Mouse (Mus musculus) monocyte, adult 2 months (primary cell): Measurements from ENCODE around the gene Trhr2.
A peak's percentile ranks its signal among the peaks of the same experiment; 100 is the strongest.

Experiments used
- DNase-seq, 2 experiments: peaks; one replicate each; pipeline ENCODE4 v3.0.0; 2022; ENCODE audit warnings: low spot score in 2 of 2, low read depth in 1 of 2

Gene Trhr2

DNA sequence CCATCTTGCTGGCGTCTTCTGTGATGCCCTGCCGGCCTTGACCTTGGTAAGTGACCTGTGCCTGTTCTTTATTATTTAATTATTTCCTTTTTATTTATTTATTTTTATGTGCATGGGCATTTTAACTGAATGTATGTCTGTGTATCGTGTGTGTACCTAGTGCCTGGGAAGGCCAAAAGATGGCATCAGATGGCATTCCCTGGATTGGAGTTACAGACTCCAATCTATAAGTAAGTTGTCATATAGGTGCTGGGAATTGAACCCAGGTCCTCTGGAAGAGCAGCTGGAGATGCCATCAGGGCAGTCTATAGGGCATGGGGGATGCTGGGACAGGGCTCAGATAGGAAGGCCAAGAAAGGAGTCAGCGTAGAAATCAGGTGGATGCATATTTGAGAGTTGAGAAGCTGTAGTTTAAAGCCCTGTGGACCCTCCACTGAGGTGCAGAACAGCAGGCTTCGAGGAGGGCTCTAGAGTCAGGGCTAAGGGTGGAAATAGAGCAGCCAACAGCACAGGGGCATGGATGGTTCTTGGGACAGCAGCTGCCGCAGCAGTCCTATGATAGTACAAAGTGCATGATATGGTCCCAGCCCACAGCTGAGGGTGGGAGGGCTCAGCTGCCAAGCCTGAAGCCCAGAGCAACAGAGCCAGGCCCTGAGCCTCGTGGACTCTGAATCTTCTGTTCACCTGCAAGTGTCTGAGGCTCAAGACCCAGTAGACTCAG, at the start of gene Trhr2:
Gene Trhr2, minus strand, starts transcription at position 51 of the 721 bp plus-strand sequence.
- DNase-seq = no peak

DNA sequence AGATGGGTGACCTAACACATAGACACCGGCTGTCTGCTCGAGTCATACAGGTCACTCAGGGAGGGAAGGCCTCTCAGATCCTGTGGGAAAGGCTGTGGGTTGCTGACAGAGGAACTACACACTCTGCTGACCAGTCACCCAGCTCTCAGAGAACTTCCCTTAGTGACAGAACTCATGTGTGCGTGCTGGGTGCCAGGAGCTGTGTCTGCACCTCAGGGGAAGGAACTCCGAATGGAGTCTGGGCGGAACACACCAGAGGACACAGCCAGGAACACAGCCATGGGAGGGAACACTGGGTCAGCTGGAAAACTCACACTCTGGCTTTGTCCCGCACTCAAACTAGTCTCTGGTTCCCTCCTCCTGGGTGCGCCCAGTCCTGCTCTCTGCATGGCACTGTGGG, 47.1 kb upstream of the Trhr2 start:
- no peak for DNase-seq

DNA sequence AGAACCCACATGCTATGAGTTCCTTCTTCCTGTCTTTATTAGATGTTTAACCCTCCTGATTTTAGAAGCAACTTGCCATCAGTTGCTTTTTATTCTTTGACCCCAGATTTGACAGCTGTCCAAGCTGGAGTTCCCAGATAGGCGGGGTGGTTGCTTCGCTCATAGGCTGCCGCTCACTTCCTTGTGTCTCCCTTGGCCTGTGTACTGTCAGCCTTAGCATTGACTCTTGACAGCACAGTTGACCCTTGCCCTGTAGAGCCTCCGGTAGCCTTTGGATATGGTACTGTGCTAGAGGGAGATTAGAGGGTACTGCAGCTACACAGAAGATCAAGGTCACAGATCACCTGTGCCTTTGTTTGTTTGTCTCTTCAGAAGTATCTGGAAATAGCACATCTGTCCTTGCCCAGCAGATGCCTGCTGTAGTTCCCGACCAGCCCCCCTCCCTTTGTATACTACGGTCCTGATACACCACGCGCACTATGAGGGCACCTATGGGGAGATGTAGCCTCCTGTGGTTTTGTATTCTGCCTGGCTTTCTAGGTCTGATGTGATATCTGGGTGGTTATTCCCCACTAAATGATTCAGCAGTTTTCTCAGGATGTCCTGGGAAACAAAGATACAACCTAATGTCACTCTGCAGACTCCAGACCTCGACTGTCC, 44.7 kb upstream of the Trhr2 start:
- no peak for DNase-seq

DNA sequence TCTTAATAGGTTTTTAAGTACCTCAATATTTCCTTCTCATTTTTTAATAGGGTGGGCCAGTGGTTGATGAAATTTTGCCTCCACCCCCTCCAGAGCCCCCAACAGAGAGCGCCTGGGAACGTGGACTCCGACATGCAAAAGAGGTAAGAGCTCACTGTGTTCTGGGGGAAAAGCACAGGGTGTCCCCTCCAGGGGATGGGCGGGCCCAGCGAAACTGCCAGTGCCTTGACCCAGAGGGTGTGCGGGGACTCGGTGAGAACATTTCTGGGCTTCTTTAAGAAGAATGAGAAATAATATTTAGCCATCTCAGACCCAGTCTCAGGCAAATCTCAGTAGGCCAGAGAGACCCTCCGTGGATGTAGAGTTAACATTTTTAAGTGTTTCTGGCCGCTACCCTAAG, 37.6 kb upstream of the Trhr2 start:
- no peak for DNase-seq

DNA sequence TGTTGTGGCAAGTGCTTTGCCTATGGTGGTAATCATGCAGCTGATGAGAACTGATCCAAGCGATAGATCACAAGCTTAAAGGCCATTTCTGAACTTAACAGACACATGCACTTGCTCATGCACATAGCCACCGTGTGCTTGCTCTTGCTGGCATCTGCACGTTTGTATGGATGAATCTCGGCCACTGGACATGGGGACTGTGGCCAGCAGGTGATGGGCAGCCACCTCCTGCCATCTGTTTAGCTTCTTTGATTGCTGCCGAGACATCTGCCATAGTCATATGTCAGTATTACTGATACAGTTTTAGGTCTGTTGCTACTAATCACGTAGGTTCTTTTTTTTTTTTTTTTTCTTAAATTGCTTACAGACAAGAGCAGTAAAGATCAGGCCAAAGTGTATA, 34.7 kb upstream of the Trhr2 start:
- no peak for DNase-seq

DNA sequence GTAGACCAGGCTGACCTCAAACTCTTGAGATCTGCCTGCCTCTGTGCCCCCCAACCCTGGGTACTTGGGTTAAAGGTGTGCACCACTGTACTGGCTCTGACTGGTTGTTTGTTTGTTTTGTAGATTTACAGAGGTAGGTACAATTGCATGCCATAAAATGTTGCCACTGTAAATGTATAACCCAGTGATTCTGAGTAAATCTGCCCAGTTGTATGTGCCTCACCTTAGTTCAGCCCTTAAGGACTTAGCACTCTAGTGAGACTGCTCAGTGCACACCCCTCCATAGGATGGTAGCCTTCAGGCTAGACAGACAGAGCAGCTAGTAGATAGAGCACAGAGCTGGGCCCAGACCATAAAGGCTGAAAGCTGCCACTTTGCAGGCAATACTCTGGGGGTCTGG, 33.2 kb upstream of the Trhr2 start:
- no peak for DNase-seq

DNA sequence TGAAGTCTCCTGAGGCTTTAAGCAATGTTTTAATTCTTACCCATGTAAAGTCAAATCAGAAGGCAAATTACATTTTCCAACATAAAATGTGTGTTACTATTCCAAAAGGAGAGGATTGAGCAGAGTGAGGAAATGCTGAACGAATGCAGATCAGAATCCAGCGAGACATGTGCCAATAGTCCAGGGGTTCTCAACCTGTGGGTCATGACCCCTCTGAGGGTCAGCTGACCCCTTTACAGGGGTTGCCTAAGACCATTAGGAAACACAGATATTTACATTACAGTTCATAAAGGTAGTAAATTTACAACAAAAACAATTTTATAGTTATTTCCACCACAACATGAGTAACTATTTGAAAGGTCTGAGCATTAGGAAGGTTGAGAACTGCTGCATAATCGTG, 30.2 kb upstream of the Trhr2 start:
- DNase-seq = no peak

DNA sequence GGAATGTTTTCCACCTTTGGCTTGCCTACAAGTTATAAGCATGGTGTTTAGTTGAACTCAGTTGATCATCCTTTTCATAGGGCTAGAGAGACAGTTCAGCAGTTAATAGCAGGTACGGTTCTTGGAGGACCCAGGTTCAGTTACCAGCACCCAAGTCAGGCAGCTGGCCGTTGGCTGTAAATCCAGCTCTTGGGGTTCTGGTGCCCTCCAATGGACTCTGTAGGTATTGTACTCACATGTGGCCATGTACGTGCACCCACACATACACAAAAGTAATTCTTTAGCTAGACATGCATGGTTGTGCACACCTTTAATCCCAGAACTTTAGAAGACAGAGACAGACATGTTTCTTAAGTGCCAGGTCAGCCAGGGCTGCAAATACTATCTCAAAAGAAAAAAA, 28.8 kb upstream of the Trhr2 start:
- no peak for DNase-seq

DNA sequence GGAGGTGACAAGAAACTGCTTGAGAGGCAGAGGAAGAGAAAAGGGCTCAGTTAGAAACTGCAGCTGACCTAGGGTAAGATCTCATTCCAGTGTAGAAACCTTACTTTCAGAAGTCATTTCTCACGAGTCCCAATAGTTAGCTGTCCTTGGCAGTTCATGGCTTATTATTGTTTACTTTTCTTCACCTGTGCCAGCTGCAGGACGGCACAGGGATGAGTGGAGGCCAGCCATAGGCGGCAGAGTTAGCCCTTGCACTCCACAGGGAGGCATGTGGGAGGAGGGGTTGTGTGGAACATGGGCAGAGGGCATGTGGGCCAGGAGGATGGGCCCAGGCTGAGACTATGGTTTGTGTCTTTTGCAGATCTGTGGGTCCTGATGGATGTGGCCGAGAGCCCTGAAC, 22.5 kb upstream of the Trhr2 start:
- DNase-seq = no peak

DNA sequence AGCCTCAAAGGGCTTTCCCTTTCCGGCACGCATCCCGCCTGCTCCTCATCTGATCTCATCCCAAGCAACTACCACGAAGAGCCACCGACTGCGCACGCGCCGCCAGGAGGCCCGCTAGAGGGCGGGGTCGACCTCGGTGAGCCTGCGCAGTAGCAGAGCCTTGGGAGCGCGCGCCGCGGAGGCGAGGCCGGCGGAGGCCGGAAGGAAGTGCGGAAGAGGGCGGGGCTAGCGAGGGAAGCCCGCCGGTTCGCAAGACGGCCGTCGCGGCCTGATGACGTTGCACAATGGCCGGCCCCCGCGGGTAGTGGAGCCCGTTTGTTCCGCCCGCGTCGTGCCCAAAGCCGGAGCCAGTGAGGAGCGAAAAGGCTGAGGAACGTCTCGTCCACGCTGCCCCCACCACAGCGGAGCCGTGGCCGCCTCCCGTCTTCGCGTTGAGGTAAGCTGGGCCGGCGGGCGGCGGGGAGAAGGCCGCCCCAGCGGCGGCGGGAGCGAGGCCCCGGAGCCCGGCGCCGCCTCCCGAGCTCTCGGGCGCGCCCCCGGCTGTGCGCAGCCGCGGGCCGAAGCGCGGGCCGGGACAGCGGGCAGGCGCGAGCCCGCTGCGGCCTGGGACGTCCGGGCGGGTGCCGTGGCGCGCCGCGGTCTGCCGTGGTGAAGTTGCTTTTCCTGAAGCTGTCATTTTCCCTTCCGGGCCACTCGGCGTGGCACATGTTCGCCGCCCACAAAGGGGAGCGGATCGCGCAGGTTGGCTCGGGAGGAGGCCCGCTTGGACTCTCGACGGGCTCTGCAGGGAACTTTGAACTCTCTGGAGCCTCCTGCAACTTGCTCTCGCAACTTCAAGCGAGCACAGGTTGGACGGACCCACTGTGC, 16.1 kb upstream of the Trhr2 start, which contains the start of gene Zc3h18:
Gene Zc3h18, plus strand, starts transcription at position 245 of the 867 bp plus-strand sequence.
- DNase-seq = peak; percentile 97

DNA sequence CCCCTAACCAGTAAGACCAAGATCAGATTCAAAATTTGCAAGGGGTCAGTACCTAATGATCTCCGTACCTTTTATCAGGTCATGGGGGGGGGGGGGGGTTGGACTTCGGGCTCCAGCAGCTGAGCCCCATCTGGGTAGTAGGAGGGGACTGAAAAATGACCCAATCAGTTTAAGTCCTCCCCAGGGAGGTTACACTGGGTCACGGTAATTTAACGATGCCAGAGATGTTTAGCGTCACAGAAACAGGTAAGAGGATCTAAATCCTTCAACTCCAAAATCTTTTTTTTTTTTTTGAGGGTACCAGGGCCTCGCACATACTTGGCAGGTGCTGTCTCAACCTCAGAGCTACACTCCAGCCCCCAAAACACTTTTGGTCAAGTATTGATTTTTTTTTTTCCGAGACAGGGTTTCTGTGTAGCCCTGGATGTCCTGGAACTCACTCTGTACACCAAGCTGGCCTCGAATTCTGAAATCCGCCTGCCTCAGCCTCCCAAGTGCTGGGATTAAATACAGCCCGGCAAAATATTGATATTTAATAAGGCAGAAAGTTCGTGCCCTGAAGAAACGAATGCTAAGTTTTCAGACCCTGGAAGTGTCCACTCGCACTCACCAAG, 15.3 kb upstream of the Trhr2 start:
- no peak for DNase-seq

DNA sequence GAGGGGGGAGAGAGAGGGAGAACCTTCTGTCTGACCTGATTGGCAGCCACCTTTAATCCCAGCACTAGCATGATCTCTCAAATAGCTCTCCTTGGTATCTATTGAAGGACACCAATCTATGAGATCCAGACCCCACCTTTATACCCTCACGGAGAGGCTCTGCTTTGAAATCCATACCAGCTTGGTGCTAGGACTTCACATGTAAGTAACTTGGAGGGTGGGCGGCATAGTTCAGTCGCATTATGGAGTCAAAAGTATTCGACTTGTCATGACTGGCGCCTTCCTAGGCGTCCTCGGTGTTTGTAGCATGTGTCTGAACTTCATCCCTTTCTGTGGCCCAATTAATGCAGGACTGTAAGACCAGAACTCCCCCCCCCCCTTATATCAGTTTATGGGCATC, 14.8 kb upstream of the Trhr2 start:
- no peak for DNase-seq

DNA sequence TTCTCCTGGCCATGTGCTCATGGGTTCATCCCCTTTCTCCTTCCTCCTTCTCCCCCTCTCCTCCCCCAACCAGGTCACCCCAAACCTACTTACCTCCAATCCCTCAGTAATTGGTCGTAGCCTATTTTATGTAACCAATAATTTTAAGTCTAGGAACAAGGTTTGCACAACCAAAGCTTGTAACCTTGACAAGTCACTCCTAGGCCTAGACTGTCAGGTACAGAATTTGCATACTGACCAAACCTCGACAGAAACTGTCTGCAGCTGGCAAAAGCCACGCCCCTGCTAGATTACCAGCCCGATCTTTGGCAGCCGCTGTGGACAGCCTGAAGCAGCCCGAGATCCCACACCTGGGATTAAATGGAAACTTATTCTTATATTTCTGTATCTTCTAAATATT, 11.2 kb upstream of the Trhr2 start:
- DNase-seq = no peak

DNA sequence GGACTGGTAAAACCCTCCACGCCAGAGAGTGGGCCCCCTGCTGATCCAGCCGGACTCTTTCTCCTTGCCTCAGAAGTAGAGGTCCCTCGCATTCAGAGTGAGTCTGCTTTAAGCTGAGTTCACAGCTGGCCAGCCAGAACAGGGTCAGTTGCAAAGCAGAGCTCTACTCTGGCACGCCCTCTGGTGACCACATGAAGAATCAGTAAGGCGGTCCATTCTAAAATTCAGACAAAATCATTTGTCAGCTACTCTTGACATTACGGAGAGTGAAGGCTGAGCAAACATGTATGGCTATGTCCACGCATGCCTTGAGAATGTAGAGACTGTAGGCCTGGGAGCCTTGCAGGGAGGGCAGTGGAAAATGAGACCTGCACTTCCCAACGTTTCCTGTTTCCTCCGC, 9.1 kb upstream of the Trhr2 start:
- peak in 1 of 2 experiments; percentile 18 for DNase-seq

DNA sequence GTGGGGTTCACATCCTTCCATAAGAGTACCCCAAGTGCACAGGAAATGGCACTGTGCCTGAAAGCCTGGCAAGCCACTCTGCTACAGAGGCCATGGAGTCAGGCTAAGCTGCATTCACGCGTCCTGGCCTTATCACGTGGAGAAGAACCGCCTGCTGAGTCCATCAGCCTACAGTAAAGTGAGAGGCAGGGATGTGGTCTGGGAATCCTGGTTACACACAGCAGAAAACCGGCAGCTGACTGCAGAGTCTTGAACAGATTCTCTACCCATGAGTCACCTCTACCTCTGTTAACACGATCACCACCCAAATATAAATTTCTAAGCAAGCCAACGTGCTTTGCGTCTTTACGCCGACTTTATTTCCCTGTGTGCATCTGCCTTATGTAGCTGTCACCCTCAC, 7.9 kb upstream of the Trhr2 start:
- no peak for DNase-seq

DNA sequence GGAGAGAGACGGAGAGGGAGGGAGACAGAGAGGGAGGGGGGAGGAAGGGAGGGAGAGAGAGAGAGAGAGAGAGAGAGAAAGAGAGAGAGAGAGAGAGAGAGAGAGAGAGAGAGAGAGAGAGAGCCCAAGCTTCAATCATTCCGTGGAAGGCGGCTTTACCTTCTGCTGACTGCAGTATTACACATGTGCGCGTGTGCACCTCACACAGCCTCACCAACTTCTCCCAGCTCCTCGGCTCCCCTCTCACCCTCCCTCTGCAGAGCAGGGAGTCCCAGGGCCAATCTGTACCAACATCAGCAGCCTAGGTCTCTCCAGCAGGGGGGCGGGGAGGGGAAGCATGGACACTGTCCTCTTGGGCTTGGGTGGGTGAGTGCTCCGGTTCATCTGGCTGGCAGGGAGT, 2.4 kb upstream of the Trhr2 start:
- DNase-seq = no peak

DNA sequence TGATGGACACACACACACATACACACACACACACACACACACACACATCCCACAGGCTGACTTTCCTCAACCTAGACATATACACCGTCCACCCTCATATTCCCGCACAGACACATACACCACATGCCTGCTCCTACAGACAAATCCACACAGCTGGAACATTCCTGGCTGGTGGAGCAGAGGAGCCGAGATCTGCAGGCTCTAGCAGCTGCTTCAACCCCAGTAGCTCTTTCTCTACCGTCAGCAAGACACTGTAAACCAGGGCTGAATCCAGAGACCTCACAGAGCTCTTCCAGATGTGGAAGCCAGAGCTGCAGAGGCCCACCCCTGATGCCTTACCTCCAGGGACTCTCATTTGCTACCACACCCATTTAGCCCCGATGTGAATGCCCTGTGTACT, 1.7 kb upstream of the Trhr2 start:
- no peak for DNase-seq

DNA sequence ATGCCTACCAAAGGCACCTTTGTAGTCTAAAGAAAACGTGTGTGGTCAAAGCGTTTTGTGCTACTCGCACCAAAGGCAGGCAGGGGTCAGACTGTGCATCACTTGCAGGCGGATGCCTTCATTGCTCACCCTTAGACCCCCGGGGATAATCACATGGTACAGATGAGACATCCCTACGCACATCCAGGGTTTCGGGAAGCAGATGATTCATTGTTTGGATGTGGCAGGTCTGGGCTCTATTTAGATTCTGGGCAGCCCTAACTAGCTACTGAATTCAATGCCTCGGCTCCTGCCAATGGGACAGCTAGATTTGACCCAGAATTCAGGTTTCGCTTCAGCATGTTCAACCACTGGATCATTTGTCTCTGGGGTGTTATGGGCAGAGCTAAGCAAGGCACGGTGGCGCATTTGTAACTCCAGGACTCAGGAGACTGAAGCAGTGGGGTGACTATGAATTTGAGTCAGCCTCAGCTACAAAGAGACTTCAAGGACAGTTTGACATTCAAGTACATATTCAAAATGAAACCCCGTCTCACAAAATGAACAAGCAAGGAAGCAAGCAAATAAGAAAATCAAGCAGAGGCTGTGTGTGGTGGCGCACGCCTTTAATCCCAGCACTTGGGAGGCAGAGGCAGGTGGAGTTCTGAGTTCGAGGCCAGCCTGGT, 1.3 kb downstream of the Trhr2 start:
- DNase-seq = no peak

DNA sequence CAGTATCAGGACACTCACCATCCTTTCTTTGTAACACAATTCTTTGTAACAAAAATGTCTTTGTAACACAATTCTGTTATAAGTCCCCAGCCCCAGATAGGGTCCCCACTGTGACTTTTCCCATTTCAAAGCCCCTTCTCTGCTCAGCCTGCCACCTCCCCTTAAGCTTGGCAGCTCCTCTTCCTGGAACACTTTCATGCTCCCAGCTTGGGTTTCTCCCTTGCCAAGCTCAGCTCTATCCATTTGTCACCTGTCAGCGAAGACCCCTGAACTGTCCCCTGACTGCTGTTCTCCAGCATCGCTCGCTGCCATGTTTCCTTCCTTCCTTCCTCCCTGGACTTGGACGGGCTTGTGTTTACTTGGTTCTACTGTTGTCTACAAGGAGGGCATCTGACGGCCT, 2.9 kb downstream of the Trhr2 start:
- no peak for DNase-seq

DNA sequence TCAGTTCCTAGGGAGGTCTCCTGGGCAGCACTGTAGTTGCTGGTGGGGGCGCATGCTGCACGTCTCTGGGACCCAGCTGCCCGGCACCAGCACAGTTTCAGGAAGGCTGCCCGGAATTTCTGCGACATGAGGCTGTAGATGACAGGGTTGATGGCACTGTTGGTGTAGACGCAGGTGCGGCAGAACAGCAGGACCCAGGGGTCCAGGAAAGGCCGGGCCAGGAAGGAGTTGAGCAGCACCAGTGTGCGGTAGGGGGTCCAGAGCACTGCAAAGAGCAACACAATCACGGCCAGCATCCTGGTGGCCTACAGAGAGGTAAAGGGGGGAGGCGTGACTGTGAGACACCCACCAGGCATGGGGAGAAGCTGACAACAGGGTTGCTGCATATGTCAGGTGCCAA, 3.3 kb downstream of the Trhr2 start:
- no peak for DNase-seq
